Mouse (Mus musculus): ENCODE results near the gene Ppt1.

- TF ChIP-seq CTCF (IDR thresholded peaks at IDR 0.05; ENCODE audit: borderline replicate concordance, extremely low read depth, insufficient read depth, insufficient read length), result no peak
- no peak for TF ChIP-seq POLR2A (IDR thresholded peaks at IDR 0.05; ENCODE audit: borderline replicate concordance, extremely low read depth, insufficient read depth, insufficient read length, poor library complexity, severe bottlenecking)
Observed at GRCm38 (mm10) chr4:122905359-122905758, 69.3 kb downstream of the Ppt1 start.

Measured in brain, embryonic 14.5 days (tissue).